Mouse (Mus musculus): Measurements from ENCODE around the gene Rln3. TPM values are rescaled to one million over a fixed set of nuclear protein-coding genes. Genes with fewer than 3 reads are reported as not detected.
A peak's percentile ranks its signal among the peaks of the same experiment; 100 is the strongest.

Rln3 gene
- total RNA-seq, 2 experiments from 2014 or later, result not detected

GRCm38 (mm10) chr8:84066291-84066930, 21.6 kb upstream of the Rln3 start, which contains the start of gene Rfx1:
Gene Rfx1 (plus strand): TSS chr8:84066834.
- peak; percentile 82 for ATAC-seq (replicated peaks; ENCODE audit: poor library complexity, severe bottlenecking)

GRCm38 (mm10) chr8:84065457-84066072, 20.8 kb upstream of the Rln3 start:
- ATAC-seq (replicated peaks; ENCODE audit: poor library complexity, severe bottlenecking), result no peak

- ATAC-seq (replicated peaks; ENCODE audit: poor library complexity, severe bottlenecking), result no peak
These were observed 20.2 kb upstream of the Rln3 start, which contains the start of gene Gm10643 for GRCm38 (mm10) chr8:84065037-84065436. Gene Gm10643 (minus strand): TSS chr8:84065137.

GRCm38 (mm10) chr8:84063861-84064610, 19.2 kb upstream of the Rln3 start:
- peak; percentile 18 for ATAC-seq (replicated peaks; ENCODE audit: poor library complexity, severe bottlenecking)

- ATAC-seq (replicated peaks; ENCODE audit: poor library complexity, severe bottlenecking), result no peak
These were observed 15.4 kb upstream of the Rln3 start for GRCm38 (mm10) chr8:84060245-84060644.

GRCm38 (mm10) chr8:84059226-84059625, 14.4 kb upstream of the Rln3 start:
- ATAC-seq (replicated peaks; ENCODE audit: poor library complexity, severe bottlenecking), result no peak

GRCm38 (mm10) chr8:84057827-84058226, 13.0 kb upstream of the Rln3 start:
- ATAC-seq (replicated peaks; ENCODE audit: poor library complexity, severe bottlenecking), result no peak

- no peak for ATAC-seq (replicated peaks; ENCODE audit: poor library complexity, severe bottlenecking)
These were observed 8.4 kb upstream of the Rln3 start for GRCm38 (mm10) chr8:84053229-84053628.

- ATAC-seq (replicated peaks; ENCODE audit: poor library complexity, severe bottlenecking), result no peak
These were observed 7.9 kb upstream of the Rln3 start for GRCm38 (mm10) chr8:84052746-84053145.

- no peak for ATAC-seq (replicated peaks; ENCODE audit: poor library complexity, severe bottlenecking)
These were observed 3.4 kb upstream of the Rln3 start for GRCm38 (mm10) chr8:84048171-84048570.

GRCm38 (mm10) chr8:84046505-84046904, 1.7 kb upstream of the Rln3 start:
- ATAC-seq (replicated peaks; ENCODE audit: poor library complexity, severe bottlenecking), result no peak

- ATAC-seq (replicated peaks; ENCODE audit: poor library complexity, severe bottlenecking), result no peak
These were observed 697 bp downstream of the Rln3 start for GRCm38 (mm10) chr8:84044103-84044502.

GRCm38 (mm10) chr8:84042948-84043342, 1.9 kb downstream of the Rln3 start:
- 0 out of 2 replicates have a peak, but pooled peaks have one; percentile 20 for ATAC-seq (replicated peaks; ENCODE audit: poor library complexity, severe bottlenecking)

GRCm38 (mm10) chr8:84042066-84042947, 2.5 kb downstream of the Rln3 start, which contains the start of gene Il27ra:
Gene Il27ra (minus strand): TSS chr8:84042589.
- peak; percentile 79 for ATAC-seq (replicated peaks; ENCODE audit: poor library complexity, severe bottlenecking)

GRCm38 (mm10) chr8:84039050-84039449, 5.8 kb downstream of the Rln3 start:
- peak; percentile 52 for ATAC-seq (replicated peaks; ENCODE audit: poor library complexity, severe bottlenecking)

GRCm38 (mm10) chr8:84038015-84038414, 6.8 kb downstream of the Rln3 start:
- no peak for ATAC-seq (replicated peaks; ENCODE audit: poor library complexity, severe bottlenecking)

- no peak for ATAC-seq (replicated peaks; ENCODE audit: poor library complexity, severe bottlenecking)
These were observed 12.0 kb downstream of the Rln3 start for GRCm38 (mm10) chr8:84032777-84033176.

GRCm38 (mm10) chr8:84029272-84029671, 15.5 kb downstream of the Rln3 start:
- ATAC-seq (replicated peaks; ENCODE audit: poor library complexity, severe bottlenecking), result no peak

- peak; percentile 64 for ATAC-seq (replicated peaks; ENCODE audit: poor library complexity, severe bottlenecking)
These were observed 17.4 kb downstream of the Rln3 start for GRCm38 (mm10) chr8:84027449-84027848.

GRCm38 (mm10) chr8:84025863-84026262, 18.9 kb downstream of the Rln3 start:
- peak; percentile 78 for ATAC-seq (replicated peaks; ENCODE audit: poor library complexity, severe bottlenecking)

All from granulocyte monocyte progenitor cell, adult 5-6 weeks (primary cell).